Mouse (Mus musculus) CD4-positive, CD25-positive, alpha-beta regulatory T cell, adult 9 weeks (primary cell): Measurements from ENCODE around the gene Prps1. TPM values are rescaled to one million over a fixed set of nuclear protein-coding genes. Genes with fewer than 3 reads are reported as not detected.

Source experiments
- polyA plus RNA-seq: library from polyadenylated mRNA; unstranded; fragments of 100-300 nt; shearing (Covaris generic); gene quantifications from one replicate; pipeline ENCODE4 v1.2.1, GENCODE M21; 2017

The Prps1 gene
- 82.3 TPM for polyA plus RNA-seq

GRCm38 (mm10) chrX:140456279-140456731 is at the start of gene Prps1:
Gene Prps1 (plus strand): TSS chrX:140456613.

Other genes starting within 250 kb of the Prps1 start
- not detected for gene Frmpd3, start 114.3 kb upstream of the Prps1 start, polyA plus RNA-seq
- gene Tsc22d3, start 144.0 kb downstream of the Prps1 start, polyA plus RNA-seq: 655 TPM
- gene Mid2, start 208.0 kb downstream of the Prps1 start, polyA plus RNA-seq: 1.1 TPM